Mouse (Mus musculus) liver, adult 2 months (tissue): ENCODE results near the gene Ccn6.

Experiments used
- CTCF ChIP-seq: fragments of 200-500 bp; IDR thresholded peaks from 2 replicates; pipeline ENCODE4 v1.5.1; 2011; ENCODE audit warnings: low read depth, low read length, control low read depth
- POLR2A ChIP-seq: fragments of 200-500 bp; IDR thresholded peaks from 2 replicates; pipeline ENCODE4 v1.6.1; 2011; ENCODE audit warnings: low read length, control low read depth; ENCODE audit not compliant: insufficient read depth; ENCODE audit errors: extremely low read depth

GRCm38 (mm10) chr10:39163694-39164093 lies at the start of gene Ccn6:
- TF ChIP-seq CTCF, result no peak
- TF ChIP-seq POLR2A, result no peak
